Mouse (Mus musculus) intestine, embryonic 16.5 days (tissue): Measurements from ENCODE around the gene Grip2. TPM values are rescaled to one million over a fixed set of nuclear protein-coding genes. Genes with fewer than 3 reads are reported as not detected.

ENCODE experiments used
- ATAC-seq: fragments of 200-750 bp; cut with Nextera tagmentation; 2 replicates; pipeline ENCODE4 v1.8.0; 2017; ENCODE audit warnings: moderate TSS enrichment, moderate library complexity
- H3K27ac ChIP-seq: fragments of 300-500 bp; sonication (generic); 2 replicates; pipeline ENCODE4 v1.5.1; 2014; ENCODE audit warnings: mild to moderate bottlenecking, low read length
- H3K27me3 ChIP-seq: fragments of 300-500 bp; sonication (generic); replicated peaks from 2 replicates; pipeline ENCODE4 v1.6.1; 2014; ENCODE audit warnings: low read length, control low read depth, mixed read lengths; ENCODE audit not compliant: control insufficient read depth, insufficient read depth
- H3K36me3 ChIP-seq: fragments of 300-500 bp; sonication (generic); 2 replicates; pipeline ENCODE4 v1.6.1; 2014; ENCODE audit warnings: low read length, control low read depth; ENCODE audit not compliant: control insufficient read depth, insufficient read depth
- H3K4me1 ChIP-seq: fragments of 300-500 bp; sonication (generic); 2 replicates; pipeline ENCODE4 v1.6.1; 2014; ENCODE audit warnings: low read length, control low read depth, mixed read lengths; ENCODE audit not compliant: control insufficient read depth, insufficient read depth
- H3K4me2 ChIP-seq: fragments of 300-500 bp; sonication (generic); 2 replicates; pipeline ENCODE4 v1.6.1; 2014; ENCODE audit warnings: low read depth, low read length, control low read depth
- H3K4me3 ChIP-seq: fragments of 300-500 bp; sonication (generic); 2 replicates; pipeline ENCODE4 v1.5.1; 2014; ENCODE audit warnings: mild to moderate bottlenecking, low read length
- H3K9ac ChIP-seq: fragments of 300-500 bp; sonication (generic); 2 replicates; pipeline ENCODE4 v1.6.1; 2014; ENCODE audit warnings: low read depth, low read length
- H3K9me3 ChIP-seq: fragments of 300-500 bp; sonication (generic); 2 replicates; pipeline ENCODE4 v1.6.1; 2016; ENCODE audit warnings: low read length, control low read depth; ENCODE audit not compliant: control insufficient read depth
- WGBS: fragments of 180-500 bp; shearing (Covaris S2); extraction: QIAGEN DNeasy Blood & Tissue Kit; methylation state at CpG from one replicate; pipeline ENCODE4 v1.1.7; 2014; 5-methylcytosine and 5-hydroxymethylcytosine counted together
- polyA plus RNA-seq: library from polyadenylated mRNA; unstranded; fragments of >200 nt; fragmentation: Nextera tagmentation; extraction: Ambion mirVana; gene quantifications from 2 replicates; pipeline ENCODE4 v1.2.1, GENCODE M21; 2015

Gene Grip2
- polyA plus RNA-seq, 1 experiment from 2014 or later: 0.45 TPM

DNA sequence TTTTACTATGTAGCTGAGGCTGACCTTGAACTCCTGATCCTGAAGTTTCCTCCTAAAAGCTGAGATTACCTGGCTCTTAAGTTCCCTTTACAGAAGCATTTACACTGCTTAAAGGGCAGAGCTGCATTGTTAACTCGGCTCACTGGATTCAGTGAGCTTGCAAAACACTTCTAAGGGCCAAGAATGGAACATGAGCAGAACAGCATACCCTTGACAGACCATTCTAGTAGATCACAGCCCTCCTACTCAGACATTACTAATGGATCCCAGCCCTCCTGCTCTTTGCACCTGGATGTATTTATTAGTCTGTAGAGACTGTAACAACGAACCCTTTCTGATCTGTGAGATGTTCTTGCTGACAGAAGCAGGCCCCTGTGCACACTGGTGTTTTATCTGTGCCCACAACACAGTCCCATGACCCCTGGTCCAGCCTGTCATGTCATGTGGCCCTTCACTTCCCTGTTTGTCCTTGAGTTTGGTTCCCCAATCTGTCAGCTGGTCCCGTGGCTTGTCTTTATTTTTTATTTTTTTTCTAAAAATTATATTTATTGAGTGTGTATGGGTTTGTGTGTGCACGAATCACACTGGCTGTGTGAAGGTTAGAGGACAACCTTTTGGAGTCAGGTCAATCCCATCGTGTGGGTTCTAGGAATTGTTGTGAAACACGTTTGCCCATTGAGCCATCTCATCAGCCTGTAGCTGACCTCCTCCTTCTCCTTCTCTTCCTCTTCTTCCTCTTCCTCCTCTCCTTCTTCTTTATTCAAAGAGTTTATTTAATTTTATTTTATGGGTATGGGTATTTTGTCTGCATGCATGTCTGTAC, 110.9 kb downstream of the Grip2 start:
- WGBS: 69% methylated on average over 6 of the region's 6 CpGs
- Histone ChIP-seq H3K4me1 (peaks cover 41% of the 10 kb centered on the region), H3K9ac (no peak overlapping the region), H3K4me3 (no peak overlapping the region), H3K27ac (0 out of 2 replicates have a peak overlapping the region, but pooled peaks have one; percentile 5), H3K9me3 (no peaks in the 10 kb centered on the region), H3K36me3 (no peaks in the 10 kb centered on the region), H3K4me2 (no peak overlapping the region), H3K27me3 (no peaks in the 10 kb centered on the region)
- ATAC-seq: no peak

GRCm38 (mm10) chr6:91715023-91715422, 112.0 kb downstream of the Grip2 start:
- H3K4me1 ChIP-seq: peaks cover 45% of the 10 kb centered on the region
- no peaks in the 10 kb centered on the region for H3K36me3 ChIP-seq
- no peak for ATAC-seq
- no peak overlapping the region for H3K4me2 ChIP-seq
- WGBS: 83% methylated on average over 8 of the region's 8 CpGs
- no peak overlapping the region for H3K4me3 ChIP-seq
- H3K9ac ChIP-seq: no peak overlapping the region
- no peaks in the 10 kb centered on the region for H3K27me3 ChIP-seq
- no peaks in the 10 kb centered on the region for H3K9me3 ChIP-seq
- no peak overlapping the region for H3K27ac ChIP-seq

DNA sequence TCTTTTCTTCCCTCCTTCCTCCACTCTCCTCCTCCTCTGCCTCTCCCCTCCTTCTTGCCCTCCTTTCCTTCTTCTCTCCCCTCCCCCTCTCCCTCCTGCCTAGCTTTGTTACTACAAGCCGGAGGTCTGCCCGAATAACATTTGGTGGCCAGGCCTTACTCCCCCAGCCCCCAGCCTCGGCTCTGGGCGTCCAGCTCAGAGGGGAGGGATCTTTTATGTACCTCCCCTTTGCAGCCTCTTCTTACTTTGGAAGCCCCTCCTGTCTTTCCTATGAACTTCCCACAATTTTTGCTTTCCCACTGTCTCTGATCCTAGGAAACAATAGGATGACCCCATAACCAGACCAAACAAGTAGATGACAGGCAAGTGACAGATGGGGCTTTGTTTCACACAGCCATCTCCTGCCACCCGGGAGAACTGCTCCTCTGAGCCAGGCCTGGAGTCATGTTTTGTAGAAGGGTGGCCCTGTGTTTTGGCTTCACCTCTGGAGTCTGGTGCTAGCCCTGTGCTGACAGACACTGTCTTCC, 113.6 kb downstream of the Grip2 start:
- Histone ChIP-seq H3K4me2 (no peak overlapping the region), H3K27me3 (no peaks in the 10 kb centered on the region), H3K9me3 (no peaks in the 10 kb centered on the region), H3K4me1 (peaks cover 29% of the 10 kb centered on the region), H3K27ac (peak overlapping the region; percentile 81), H3K36me3 (no peaks in the 10 kb centered on the region), H3K9ac (peak overlapping the region; percentile 41), H3K4me3 (no peak overlapping the region)
- 7% methylated on average over 5 of the region's 5 CpGs for WGBS
- ATAC-seq: peak; percentile 6; the same call in 1 of the 2 replicates

DNA sequence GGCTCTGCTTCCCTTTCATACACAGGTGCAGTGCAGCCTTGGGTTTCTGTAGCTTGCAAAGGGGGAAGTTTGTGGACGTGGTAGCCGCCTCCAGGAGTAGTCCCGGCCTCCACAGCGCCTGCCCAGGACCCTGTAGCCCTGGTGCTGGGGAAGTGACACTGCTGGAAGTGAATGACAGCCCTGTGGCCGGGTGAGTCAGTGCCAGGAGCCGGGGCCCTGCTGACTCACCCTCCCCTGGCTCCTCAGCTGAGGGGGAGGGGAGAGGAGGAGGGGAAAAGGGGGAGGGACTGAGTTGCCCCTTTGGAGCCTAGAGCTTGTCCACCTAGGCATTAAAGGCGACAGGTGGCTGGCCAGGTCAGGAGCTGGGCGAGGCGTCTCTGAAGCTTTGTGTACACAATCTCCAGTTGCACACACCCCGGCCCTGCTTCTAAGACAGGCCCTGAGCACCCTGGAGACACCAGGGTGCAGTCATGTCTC, 114.2 kb downstream of the Grip2 start:
- Histone ChIP-seq H3K36me3 (no peaks in the 10 kb centered on the region), H3K9me3 (no peaks in the 10 kb centered on the region), H3K9ac (peak overlapping the region; percentile 41), H3K27me3 (no peaks in the 10 kb centered on the region), H3K4me3 (no peak overlapping the region), H3K4me2 (peak overlapping the region; percentile 8; the same call in 1 of the 2 replicates), H3K27ac (peak overlapping the region; percentile 81), H3K4me1 (peaks cover 28% of the 10 kb centered on the region)
- 9% methylated on average over 10 of the region's 10 CpGs for WGBS
- ATAC-seq: peak; percentile 87

DNA sequence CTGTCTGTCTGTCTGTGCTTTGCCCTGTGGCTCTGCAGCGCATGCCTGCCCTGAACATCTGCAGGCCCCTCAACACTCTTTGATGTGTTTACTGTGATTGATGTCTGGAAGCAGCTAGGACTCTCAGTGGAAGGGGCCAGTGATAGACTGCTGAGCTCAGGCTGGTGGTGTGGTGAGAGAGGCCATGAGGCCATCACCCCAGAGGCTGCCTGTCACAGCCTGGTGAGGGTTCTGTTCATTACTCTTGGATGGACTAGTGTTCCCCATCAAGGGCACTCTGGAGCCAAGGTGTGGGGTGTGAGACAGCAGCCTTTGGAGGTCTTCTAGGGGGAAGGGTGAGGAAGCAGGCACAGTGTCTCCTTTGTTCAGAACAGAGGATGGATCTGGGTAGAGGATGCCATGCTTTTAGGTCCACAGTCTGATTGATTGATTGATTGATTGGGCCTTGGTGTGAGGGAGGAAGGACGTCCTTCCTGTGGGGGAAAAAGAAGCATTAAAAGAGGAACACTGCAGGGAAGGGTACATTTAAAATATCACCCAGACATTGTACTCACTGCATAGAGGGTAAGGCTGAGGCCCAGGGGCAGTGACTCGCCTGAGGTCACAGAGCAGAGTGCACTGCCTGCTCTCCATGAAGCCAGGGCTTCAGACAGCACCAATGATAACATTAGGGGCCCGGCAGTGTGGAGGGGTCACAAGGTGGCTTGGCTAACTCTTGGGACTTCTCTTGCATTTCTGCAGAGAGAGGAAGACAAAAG, 114.8 kb downstream of the Grip2 start:
- peak overlapping the region; percentile 8; the same call in 1 of the 2 replicates for H3K4me2 ChIP-seq

More for the DNA sequence above, 114.8 kb downstream of the Grip2 start:
- peaks cover 34% of the 10 kb centered on the region for H3K4me1 ChIP-seq
- no peaks in the 10 kb centered on the region for H3K9me3 ChIP-seq
- ATAC-seq: peak; percentile 69
- H3K27ac ChIP-seq: peak overlapping the region; percentile 81
- H3K9ac ChIP-seq: peak overlapping the region; percentile 44
- H3K4me3 ChIP-seq: no peak overlapping the region
- WGBS: 24% methylated on average over 4 of the region's 4 CpGs
- no peaks in the 10 kb centered on the region for H3K36me3 ChIP-seq
- no peaks in the 10 kb centered on the region for H3K27me3 ChIP-seq

Other genes with a start within 250 kb of the Grip2 start
- gene Slc6a6, start 143.2 kb downstream of the Grip2 start, polyA plus RNA-seq: 103 and 104 TPM in 2 replicates
- gene Ccdc174, start 50.8 kb upstream of the Grip2 start, polyA plus RNA-seq: 21.5 and 22.2 TPM in 2 replicates
- 0.17 and 0.20 TPM in 2 replicates for gene 4930590J08Rik, start 75.6 kb upstream of the Grip2 start, polyA plus RNA-seq
- 6.0 and 6.5 TPM in 2 replicates for gene Fgd5, start 151.6 kb upstream of the Grip2 start, polyA plus RNA-seq